Mouse (Mus musculus) retina, postnatal 1 day (tissue): ENCODE results near the gene Myl9.
"Not testable (repeated sequence)": the region's sequence is repeated elsewhere in the genome, so short reads cannot be mapped to it uniquely, and the experiment has no call there.

Experiments used
- DNase-seq: peaks from one replicate; pipeline ENCODE4 v3.0.0-alpha.2; 2012

Myl9 gene

DNA sequence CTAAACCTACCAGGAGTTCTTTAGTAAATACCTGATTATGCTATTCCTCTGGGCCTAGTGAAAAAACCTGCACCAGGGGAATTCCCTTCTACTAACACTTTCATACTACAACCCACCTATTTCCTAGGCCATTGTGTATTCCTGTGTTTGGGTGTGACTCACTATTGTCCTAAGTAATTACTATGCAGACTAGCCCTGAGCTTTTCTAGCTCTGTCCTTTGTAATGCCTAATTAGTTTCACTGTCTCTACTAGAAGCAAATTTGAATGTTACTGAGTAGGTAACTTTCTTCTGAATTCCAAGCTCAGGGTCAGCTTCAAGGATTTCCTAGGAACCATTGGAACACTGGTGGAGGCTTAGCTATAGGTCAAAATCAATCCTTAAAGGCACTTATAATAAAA is 11.1 kb downstream of the Myl9 start:
- not testable (repeated sequence) for DNase-seq

DNA sequence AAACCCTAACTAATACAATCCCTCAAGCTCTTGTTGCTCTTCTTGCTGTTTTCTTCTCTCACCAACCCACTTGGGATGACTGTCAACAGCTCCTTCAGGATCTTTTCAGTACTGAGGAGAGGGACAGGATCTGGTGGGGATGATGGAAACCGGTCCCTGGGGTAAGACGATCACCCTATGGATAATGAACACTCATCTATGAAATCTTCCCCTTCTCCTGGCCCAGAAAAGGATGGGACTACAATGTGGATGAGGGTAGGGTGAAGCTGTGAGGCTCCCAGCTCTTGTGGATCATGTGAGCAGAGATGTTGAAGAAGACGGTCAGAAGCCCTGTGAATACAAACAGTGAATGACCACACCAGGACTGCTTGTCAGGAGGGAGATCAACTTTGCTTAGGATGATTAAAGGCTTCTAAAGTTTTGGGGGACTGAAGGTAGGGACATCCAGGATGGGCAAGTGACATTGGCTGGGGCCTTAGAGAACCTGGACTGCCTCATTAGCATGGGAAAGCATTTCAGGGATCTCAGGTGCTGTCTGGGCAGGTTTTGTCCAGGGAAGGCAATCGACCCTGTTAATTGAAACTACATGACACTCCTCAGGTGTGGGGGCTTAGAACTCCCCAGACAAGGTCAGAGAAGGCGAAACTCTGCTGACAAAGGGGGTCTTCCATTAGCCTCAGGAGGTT is 12.0 kb downstream of the Myl9 start:
- no peak for DNase-seq

DNA sequence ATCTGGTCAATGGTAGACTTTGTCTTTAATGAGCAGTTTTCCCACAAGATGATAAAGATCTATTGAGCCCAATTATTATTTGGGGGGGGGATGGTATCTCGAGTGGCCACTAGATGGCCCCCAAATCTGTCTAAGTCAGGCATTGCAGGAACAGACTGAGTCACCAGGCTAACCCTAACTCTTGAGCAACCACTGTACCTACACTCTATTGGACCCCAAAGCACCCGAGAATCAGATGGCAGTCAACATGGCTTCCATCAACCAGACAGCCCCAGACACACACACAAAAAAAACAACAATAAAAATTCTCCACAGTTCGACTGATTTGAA is 12.5 kb downstream of the Myl9 start:
- peak; percentile 45 for DNase-seq

DNA sequence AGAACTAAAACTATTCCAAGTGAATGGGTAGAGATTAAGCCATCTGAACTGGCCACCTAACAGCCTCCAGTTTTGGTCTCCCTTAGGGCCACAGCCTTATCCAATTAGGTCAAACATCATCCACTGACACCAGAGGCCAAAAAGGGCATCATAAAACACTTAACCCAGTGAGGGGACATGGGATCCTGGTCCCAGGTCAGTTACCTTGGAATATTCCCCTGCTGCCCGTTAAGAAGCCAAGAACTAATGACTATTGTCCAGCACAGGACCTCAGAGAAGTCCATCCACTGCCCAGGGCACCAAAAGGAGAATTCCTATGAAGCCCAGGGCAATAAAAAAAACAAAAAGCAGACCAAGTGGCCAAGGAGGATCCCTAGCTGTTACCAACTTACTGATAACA is 13.6 kb downstream of the Myl9 start:
- DNase-seq, result no peak

DNA sequence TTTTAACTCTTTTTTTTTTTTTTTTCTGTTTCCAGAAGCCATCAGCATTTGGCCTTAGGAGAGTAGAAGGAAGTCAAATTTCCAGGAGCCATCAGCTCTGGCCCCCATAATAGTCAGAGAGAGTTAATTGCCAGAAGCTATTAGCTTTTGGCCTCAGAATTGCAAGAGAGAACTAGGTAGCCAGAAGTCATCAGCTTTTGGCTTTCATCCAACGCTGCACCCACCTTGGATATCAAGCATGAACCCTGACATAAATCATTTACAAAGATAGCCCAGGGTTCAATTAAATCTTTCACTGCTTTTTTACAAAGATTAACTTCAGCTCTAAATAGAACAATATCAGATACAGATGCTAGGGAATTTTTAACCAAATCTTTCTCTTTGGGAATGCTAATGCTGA is 23.3 kb downstream of the Myl9 start:
- no peak for DNase-seq

DNA sequence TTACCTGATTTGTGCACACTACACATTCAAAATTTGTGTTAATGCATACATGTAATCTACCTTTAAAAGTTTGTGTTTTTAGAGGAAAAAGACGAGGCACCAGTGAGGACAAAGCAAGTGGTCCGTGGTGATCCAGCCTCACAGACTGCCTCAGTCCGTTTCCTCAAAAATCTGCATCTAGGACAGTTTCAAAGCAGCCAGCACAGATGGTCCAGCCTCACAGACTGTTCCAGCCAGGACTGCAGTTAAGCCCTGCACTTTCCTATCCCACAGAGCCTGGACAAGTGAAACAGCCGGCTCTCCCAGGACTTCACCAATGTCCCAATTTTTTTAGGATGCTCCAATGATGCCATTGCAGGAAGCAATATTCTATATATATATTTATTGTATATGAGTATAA is 25.8 kb downstream of the Myl9 start:
- DNase-seq, result no peak

DNA sequence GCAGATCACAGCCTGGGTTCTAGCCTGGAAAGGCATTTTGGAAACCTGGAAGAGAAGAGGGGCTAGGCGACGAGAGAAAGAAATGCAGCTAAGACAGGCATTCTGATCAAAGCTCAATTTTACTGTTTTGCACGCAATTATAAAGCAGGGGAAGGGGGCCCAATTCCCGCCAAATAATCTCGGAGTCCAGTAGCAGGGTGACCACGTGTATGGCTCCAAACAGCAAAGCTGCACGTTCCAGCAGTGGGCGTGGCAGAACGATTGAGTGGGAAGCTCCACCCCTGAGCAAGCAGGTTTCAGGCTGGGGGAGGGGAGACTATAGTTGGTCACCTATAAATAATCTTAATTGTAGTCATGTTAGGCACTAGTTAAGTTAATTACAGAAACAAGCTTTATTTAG is 26.9 kb downstream of the Myl9 start:
- not testable (repeated sequence) for DNase-seq

DNA sequence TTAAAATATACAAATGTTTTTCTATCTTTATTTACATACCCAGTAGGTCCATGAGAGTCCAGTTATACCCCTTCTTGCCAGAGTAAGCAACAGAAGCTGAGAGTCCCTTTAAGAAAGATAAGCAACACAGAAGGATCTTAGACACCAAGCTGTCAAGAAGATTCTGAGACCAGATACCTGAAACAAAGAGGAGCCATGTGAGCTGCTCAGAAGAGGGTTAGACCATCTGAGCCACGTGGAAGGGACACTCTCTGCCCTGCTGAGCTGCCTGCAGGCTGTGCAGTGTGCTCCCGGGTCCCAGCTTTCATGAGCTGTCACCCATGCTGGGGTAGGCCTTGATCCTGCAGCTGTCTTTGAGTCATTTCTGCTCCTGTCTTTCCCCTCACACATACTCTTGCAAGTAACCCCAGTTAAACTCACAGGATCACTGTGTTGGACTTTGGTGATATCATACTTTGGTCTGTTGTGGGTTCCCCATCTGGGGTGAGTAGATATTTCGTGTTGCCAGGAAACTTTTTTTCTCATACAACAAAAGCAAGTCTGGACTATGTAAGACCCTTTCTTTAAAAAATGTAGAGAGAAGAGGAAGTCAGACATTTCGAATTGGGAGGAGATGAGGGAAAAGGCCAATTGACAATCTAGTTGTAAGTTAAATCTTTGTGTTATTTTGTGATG is 28.6 kb downstream of the Myl9 start:
- DNase-seq, result no peak

DNA sequence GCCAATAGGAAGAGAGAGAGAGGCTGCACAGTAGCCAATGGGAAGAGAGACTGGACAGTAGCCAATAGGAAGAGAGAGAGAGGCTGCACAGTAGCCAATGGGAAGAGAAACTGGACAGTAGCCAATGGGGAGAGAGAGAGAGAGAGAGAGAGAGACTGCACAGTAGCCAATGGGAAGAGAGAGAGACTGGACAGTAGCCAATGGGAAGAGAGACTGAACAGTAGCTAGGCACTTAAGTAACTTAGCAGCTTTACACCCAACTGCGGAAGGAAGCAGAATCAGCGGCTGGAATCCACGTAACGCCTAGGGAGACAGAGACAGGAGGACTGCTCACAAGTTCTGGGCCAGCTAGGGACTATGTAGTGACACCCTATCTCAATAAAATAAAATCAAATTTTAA is 29.4 kb downstream of the Myl9 start:
- DNase-seq, result no peak

DNA sequence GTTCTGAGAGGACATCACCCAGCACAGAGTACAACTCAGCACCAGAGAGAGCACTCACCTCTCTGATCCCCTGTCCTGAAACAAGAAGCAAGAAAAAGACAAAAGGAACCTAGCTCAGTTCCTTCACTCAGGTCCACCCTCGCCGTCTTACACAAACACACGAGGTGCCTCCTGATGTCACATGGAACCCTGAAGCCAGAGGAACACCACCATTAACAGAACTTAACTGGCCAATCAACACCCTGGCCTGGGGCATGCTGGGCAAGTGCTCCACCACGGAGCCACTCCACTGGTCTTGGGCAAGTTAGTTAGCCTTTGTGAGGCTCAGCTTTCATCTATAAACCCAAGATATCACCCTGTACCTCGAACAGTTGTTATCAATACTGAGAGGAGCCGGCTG is 31.7 kb downstream of the Myl9 start:
- DNase-seq, result no peak

DNA sequence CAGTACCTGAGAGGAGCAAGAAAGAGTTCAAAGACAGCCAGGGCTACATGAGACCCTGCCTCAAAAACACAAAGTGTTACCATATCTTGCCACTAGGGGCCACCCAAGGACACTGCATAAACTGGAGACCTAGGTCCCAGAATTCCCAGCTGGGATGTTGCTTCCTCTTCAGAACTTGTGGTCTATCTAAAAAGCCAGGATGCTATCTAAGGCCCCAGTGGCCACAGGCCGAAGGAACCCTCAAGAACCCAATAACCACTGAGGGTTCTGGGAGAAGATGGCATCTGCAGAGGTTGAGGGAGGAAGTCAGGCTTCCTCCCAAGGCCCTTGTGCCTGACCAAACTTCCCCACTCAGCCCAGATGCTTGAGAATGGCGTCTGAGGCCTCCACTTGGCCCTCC is 34.4 kb downstream of the Myl9 start:
- DNase-seq, result peak; percentile 87

DNA sequence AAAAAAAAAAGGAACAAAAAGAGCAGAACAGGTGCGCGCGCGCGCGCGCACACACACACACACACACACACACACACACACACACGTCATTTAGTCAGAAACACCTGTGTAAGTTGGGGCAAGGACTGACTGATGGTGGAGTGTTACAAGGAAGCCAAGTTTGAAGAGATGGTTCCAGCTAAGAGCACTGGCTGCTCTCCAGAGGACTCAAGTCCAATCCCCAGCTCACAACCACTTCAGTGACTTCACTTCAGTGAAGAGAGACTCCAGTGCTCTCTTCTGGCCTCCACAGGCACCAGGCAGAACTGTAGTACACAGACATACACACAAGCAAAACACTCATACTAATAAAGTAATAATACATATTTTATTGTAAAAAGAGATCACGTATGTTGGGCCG is 35.5 kb downstream of the Myl9 start:
- no peak for DNase-seq

DNA sequence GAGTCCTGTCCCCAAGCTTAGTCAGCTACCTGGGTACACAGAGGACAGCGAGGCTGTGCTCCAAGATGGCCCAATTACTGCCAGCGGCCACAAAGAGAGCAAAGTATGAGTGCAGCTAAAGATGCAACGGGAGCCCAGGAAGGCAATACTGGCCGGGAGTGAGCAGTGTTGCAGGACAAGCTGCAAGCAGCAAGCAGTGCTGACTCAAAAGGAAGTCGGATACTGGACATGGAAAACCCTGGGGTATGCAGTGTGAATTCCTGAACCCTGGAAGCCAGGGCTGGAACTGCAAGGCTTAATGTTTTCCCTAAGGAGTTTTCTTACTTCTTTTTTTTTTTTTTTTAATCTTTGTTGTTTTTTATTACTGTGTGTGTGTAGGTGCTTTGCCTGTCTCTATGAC is 36.3 kb downstream of the Myl9 start:
- no peak for DNase-seq

DNA sequence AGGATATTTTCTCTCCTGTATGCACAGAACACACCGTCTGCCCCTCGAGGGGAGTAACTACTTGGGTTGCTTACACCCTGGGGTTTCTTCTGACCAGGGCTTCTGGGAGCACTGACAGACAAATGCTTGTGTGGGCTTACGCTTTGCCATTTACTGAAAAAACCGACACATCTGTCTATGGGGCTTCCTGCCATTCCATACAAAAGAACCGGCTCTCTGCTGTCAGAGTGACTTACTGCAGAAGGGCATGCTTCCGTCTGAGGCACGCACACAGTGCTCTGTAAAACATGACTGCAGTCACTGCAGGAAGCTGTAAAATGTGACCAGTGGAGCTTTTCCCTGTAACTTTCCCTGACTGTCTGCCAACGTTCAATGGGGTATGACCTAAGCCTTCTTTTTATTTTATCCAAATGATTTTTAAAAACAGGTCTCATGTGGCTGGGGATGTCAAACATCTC is 39.2 kb downstream of the Myl9 start:
- peak; percentile 46 for DNase-seq

DNA sequence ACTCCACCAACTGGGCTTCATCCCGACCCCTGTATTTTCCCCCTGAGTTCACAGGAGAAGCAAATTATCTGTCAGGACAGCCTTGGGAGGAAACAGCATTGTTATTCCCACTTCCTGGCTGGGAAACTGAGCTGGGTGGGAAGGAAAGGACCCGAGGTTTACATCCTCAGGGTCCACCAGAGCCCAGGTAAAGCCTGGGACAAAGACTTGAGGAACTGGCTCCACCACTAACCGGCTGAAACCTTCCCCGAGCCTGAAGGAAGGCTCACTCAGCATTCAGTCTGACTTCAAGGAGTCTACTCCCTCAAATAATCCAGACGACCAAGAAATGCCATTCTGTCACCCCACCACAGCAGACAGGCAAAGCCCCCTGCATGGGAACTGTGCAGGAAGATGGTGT is 39.7 kb downstream of the Myl9 start:
- DNase-seq, result peak; percentile 20

DNA sequence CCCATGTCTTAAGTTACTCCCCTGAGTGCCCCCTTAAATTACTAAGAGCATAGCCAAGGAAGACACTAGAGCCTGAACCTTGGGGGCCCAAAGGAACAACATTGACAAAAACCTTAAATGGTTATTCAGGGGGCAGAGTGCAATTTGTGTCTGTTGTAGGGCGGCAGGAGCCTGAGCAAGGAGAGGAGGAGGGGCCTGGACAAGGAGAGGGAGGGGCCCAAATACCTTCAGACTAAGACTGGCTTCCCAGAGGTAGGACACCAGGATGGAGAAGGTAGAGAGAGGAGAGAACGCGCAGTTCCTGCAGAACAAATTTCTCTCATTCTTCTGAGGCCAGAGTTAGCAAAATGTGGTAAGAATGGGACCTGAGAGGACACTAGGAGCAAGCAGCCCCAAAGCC is 40.2 kb downstream of the Myl9 start:
- no peak for DNase-seq

DNA sequence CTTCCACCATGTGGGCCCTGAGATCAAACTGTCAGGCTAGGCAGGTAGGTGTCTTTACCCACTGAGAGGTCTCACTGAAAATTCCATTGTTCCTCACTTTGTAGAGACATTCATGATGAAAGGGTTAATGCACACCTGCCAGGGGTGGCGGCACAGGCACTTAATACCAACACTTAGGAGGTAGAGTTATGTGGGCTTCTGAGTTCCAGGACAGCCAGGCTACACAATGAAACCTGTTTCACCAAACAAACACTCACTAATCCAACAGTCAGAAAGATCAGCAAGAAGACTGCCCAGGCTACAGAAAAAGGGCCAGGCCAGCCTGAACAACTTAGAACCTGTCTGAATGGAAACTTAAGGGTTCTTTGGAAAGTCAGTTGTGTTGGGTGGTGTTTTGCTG is 40.9 kb downstream of the Myl9 start:
- DNase-seq, result no peak

DNA sequence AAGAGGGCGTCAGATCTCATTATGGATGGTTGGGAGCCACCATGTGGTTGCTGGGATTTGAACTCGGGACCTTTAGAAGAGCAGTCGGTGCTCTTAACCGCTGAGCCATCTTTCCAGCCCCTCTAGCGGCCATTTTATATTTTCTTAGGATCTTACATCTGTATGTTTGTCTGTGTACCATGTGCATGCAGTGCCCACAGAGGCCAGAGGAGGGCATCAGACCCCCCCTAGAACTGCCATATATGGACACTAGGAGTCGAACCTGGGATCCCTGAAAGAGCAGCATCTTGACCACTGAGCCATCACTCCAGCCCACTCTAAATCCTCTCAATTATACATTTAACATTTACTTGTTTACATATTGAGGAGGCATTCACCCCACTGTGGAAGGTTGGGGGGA is 49.9 kb downstream of the Myl9 start:
- not testable (repeated sequence) for DNase-seq
